Mouse (Mus musculus): Measurements from ENCODE around the gene Mta3. TPM values are rescaled to one million over a fixed set of nuclear protein-coding genes. Genes with fewer than 3 reads are reported as not detected.

Mta3 gene
- 154 TPM for total RNA-seq (2023)

DNA sequence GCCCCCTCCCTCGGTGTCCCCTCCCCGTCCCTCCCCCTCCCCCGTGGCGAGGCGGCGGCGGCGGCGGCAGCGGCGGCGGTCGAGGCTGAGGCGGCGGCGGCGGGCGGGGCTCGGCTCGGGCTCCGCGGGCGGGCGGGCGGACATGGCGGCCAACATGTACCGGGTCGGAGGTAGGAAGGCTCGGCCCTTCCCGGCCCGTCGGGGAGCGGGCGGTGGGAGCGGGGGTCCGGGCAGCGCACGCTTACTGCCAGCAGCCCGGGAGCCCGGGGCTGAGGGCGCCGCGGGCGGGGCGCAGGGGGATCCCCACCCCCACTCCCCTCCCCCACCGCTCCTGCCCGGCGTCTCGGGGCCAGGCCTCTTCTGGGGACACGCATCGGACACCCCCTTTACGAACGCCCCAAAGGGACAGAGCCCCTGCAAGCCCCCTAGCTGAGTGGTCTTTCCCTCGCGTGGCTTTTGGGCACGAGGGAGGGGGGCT lies at the start of gene Mta3:
Gene Mta3, plus strand, starts transcription at position 48 of the 478 bp plus-strand sequence.

GRCm38 (mm10) chr17:83847815-83848214 lies 141.9 kb downstream of the Mta3 start, which contains the start of gene Haao:
Gene Haao (minus strand): TSS chr17:83847963.

Other genes starting within 250 kb of the Mta3 start
- 372 TPM for gene Cox7a2l, start 188.8 kb upstream of the Mta3 start, total RNA-seq (2023)
- 0.18 TPM for gene Kcng3, start 74.3 kb upstream of the Mta3 start, total RNA-seq (2023)
- 34.8 TPM for gene Haao, start 141.8 kb downstream of the Mta3 start, total RNA-seq (2023)

Measured in CD8-positive naive resting alpha-beta T cell, adult 57 days (primary cell).